Mouse (Mus musculus) ES-Bruce4 (cell line): ENCODE data around the gene Mrps5.

ENCODE experiments used
- EP300 ChIP-seq: IDR thresholded peaks from 2 replicates; pipeline ENCODE4 v1.6.1; 2011; ENCODE audit warnings: low read depth, low read length; ENCODE audit not compliant: insufficient read depth
- POLR2A ChIP-seq: IDR thresholded peaks from one replicate; pipeline ENCODE4 v1.8.1; 2011; ENCODE audit warnings: low read length; ENCODE audit not compliant: insufficient read depth

DNA sequence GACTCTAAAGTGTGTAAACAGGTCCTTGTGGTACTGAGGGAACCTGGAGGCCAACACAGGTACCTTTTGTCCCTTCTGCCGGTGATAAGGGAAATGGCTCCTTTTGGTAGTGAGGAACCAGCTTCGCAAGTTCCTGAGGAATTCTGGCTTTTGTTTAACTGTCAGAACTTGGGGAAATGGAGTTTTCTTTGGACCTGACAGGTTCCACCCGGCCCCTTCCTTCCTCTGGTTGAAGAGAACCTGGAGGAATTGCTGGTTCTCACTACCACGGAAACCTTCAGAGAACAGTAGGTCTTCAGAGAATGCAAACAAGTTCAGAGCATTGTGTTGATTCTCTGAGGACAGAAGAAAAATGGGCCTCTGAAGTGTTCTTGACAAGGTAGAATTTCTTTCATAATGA lies 24.4 kb downstream of the Mrps5 start:
- TF ChIP-seq EP300 = no peak
- TF ChIP-seq POLR2A = no peak
